Mouse (Mus musculus) bone marrow, adult 2 months (tissue): ENCODE results near the gene Ndufa7. TPM values are rescaled to one million over a fixed set of nuclear protein-coding genes. Genes with fewer than 3 reads are reported as not detected.

Experiments used
- H3K27ac ChIP-seq: fragments of 200-500 bp; 2 replicates; pipeline ENCODE4 v1.5.1; 2012; ENCODE audit warnings: low read depth, mild to moderate bottlenecking, control low read depth, inconsistent platforms, low read length; ENCODE audit not compliant: control insufficient read depth, poor library complexity, insufficient read depth
- H3K4me1 ChIP-seq: fragments of 200-500 bp; 2 replicates; pipeline ENCODE4 v1.6.1; 2011; ENCODE audit warnings: low read length; ENCODE audit not compliant: control insufficient read depth, insufficient read depth
- H3K4me3 ChIP-seq: fragments of 200-500 bp; replicated peaks from 2 replicates; pipeline ENCODE3; 2011; ENCODE audit warnings: mild to moderate bottlenecking, low read depth, low read length, control low read depth; ENCODE audit not compliant: control insufficient read depth
- CTCF ChIP-seq: fragments of 200-500 bp; IDR thresholded peaks from 2 replicates; pipeline ENCODE4 v1.5.1; 2011; ENCODE audit warnings: low read length, control low read depth; ENCODE audit not compliant: control insufficient read depth, insufficient read depth
- POLR2A ChIP-seq: fragments of 200-500 bp; IDR thresholded peaks from 2 replicates; pipeline ENCODE4 v1.6.1; 2011; ENCODE audit warnings: low read depth, mild to moderate bottlenecking, control low read depth, low read length, borderline replicate concordance; ENCODE audit not compliant: control insufficient read depth
- WGBS: fragments of 180-500 bp; shearing (Covaris S2); methylation state at CpG from one replicate; pipeline ENCODE4 v1.1.7; 2018; 5-methylcytosine and 5-hydroxymethylcytosine counted together
- polyA plus RNA-seq: library from polyadenylated mRNA; stranded (reverse); fragments of >200 nt; gene quantifications from 2 replicates; pipeline ENCODE4 v1.2.4, GENCODE M21; 2011; ENCODE audit warnings: low replicate concordance; ENCODE audit not compliant: missing spikeins, insufficient read depth, insufficient read length

Ndufa7 gene
- polyA plus RNA-seq: 68.0 and 157 TPM in 2 replicates

GRCm38 (mm10) chr17:33824084-33824996 lies at the start of gene Ndufa7, which contains the start of gene Rps28:
Gene Ndufa7 (plus strand): TSS chr17:33824572.
Gene Rps28 (minus strand): TSS chr17:33824562.
- Histone ChIP-seq H3K27ac (peak within 1 kb of the TSS; percentile 74), H3K4me3 (peak within 1 kb of the TSS; percentile 94), H3K4me1 (peaks cover 3% of the 10 kb centered on the region; the same call in 1 of the 2 replicates)
- TF ChIP-seq CTCF (no peak), POLR2A (peak; percentile 92)
- WGBS: under 1% methylated on average over 51 of the region's 51 CpGs

- TF ChIP-seq CTCF (no peak), POLR2A (no peak)
- Histone ChIP-seq H3K4me3 (no peak overlapping the region), H3K4me1 (peaks cover 1% of the 10 kb centered on the region; the same call in 1 of the 2 replicates), H3K27ac (no peak overlapping the region)
- WGBS: 84% methylated on average over 8 of the region's 8 CpGs
Observed at GRCm38 (mm10) chr17:33774573-33775155, 49.7 kb upstream of the Ndufa7 start.

GRCm38 (mm10) chr17:33775287-33775686 lies 49.1 kb upstream of the Ndufa7 start:
- whole genome bisulfite sequencing: 91% methylated on average over 4 of the region's 4 CpGs
- Histone ChIP-seq H3K27ac (no peak overlapping the region), H3K4me3 (no peak overlapping the region), H3K4me1 (peaks cover 2% of the 10 kb centered on the region)
- TF ChIP-seq CTCF: no peak
- no peak for TF ChIP-seq POLR2A

- no peak for TF ChIP-seq POLR2A
- no peak for TF ChIP-seq CTCF
- WGBS: 46% methylated on average over 9 of the region's 9 CpGs
- H3K27ac ChIP-seq: no peak overlapping the region
- H3K4me3 ChIP-seq: no peak overlapping the region
- H3K4me1 ChIP-seq: peaks cover 4% of the 10 kb centered on the region
Observed at GRCm38 (mm10) chr17:33779271-33779966, 45.0 kb upstream of the Ndufa7 start.

GRCm38 (mm10) chr17:33779967-33780295 lies 44.4 kb upstream of the Ndufa7 start:
- Histone ChIP-seq H3K27ac (no peak overlapping the region), H3K4me3 (no peak overlapping the region), H3K4me1 (peaks cover 4% of the 10 kb centered on the region)
- TF ChIP-seq CTCF: no peak
- TF ChIP-seq POLR2A: no peak
- WGBS: 71% methylated on average over 5 of the region's 5 CpGs

GRCm38 (mm10) chr17:33780431-33780830 lies 43.9 kb upstream of the Ndufa7 start:
- H3K27ac ChIP-seq: 0 out of 2 replicates have a peak overlapping the region, but pooled peaks have one; percentile 7

GRCm38 (mm10) chr17:33781124-33781977 lies 43.0 kb upstream of the Ndufa7 start, which contains the start of gene Angptl4:
Gene Angptl4 (minus strand): TSS chr17:33781830.
- 2% methylated on average over 50 of the region's 50 CpGs for WGBS
- no peak for TF ChIP-seq CTCF
- TF ChIP-seq POLR2A: peak; percentile 58; the same call in 1 of the 2 replicates
- Histone ChIP-seq H3K27ac (peak within 1 kb of the TSS; percentile 50), H3K4me1 (peaks cover 4% of the 10 kb centered on the region), H3K4me3 (peak within 1 kb of the TSS; percentile 57)

More at GRCm38 (mm10) chr17:33780431-33780830, 43.9 kb upstream of the Ndufa7 start:
- 8% methylated on average over 5 of the region's 5 CpGs for WGBS
- peak overlapping the region; percentile 38 for H3K4me3 ChIP-seq
- no peak for TF ChIP-seq CTCF
- no peak for TF ChIP-seq POLR2A
- peaks cover 4% of the 10 kb centered on the region for H3K4me1 ChIP-seq
